Mouse (Mus musculus) forebrain, embryonic 11.5 days (tissue): ENCODE results near the gene Ano8. TPM values are rescaled to one million over a fixed set of nuclear protein-coding genes. Genes with fewer than 3 reads are reported as not detected.

Source experiments
- ATAC-seq: fragments of 200-750 bp; cut with Nextera tagmentation; replicated peaks from 2 replicates; pipeline ENCODE4 v1.8.0; 2017; ENCODE audit warnings: moderate TSS enrichment; ENCODE audit not compliant: low FRiP score
- DNase-seq: peaks from one replicate; pipeline ENCODE4 v3.0.0-alpha.2; 2017; ENCODE audit warnings: low spot score
- H3K27ac ChIP-seq: fragments of 300-500 bp; sonication (generic); 2 replicates; pipeline ENCODE4 v1.5.1; 2014; ENCODE audit warnings: low read depth, low read length
- H3K27me3 ChIP-seq: fragments of 300-500 bp; sonication (generic); 2 replicates; pipeline ENCODE4 v1.6.1; 2014; ENCODE audit warnings: mild to moderate bottlenecking, low read length, mixed read lengths; ENCODE audit not compliant: control insufficient read depth, insufficient read depth
- H3K36me3 ChIP-seq: fragments of 300-500 bp; sonication (generic); 2 replicates; pipeline ENCODE4 v1.6.1; 2014; ENCODE audit warnings: mild to moderate bottlenecking, low read length, moderate library complexity, mixed read lengths; ENCODE audit not compliant: control insufficient read depth, insufficient read depth
- H3K4me1 ChIP-seq: fragments of 300-500 bp; sonication (generic); replicated peaks from 2 replicates; pipeline ENCODE4 v1.6.1; 2014; ENCODE audit warnings: low read length, mixed read lengths; ENCODE audit not compliant: control insufficient read depth, insufficient read depth
- H3K4me2 ChIP-seq: fragments of 300-500 bp; sonication (generic); 2 replicates; pipeline ENCODE4 v1.6.1; 2014; ENCODE audit warnings: low read depth, mild to moderate bottlenecking, low read length, moderate library complexity, mixed read lengths; ENCODE audit not compliant: severe bottlenecking
- H3K4me3 ChIP-seq: fragments of 300-500 bp; sonication (generic); 2 replicates; pipeline ENCODE4 v1.5.1; 2014; ENCODE audit warnings: low read depth, low read length
- H3K9ac ChIP-seq: fragments of 300-500 bp; sonication (generic); 2 replicates; pipeline ENCODE4 v1.6.1; 2014; ENCODE audit warnings: low read length
- H3K9me3 ChIP-seq: fragments of 300-500 bp; sonication (generic); 2 replicates; pipeline ENCODE4 v1.6.1; 2016; ENCODE audit warnings: low read length, mixed read lengths; ENCODE audit not compliant: control insufficient read depth
- WGBS: fragments of 180-500 bp; shearing (Covaris S2); extraction: QIAGEN DNeasy Blood & Tissue Kit; methylation state at CpG from one replicate; pipeline ENCODE4 v1.1.7; 2014; 5-methylcytosine and 5-hydroxymethylcytosine counted together
- polyA plus RNA-seq: library from polyadenylated mRNA; unstranded; fragments of >200 nt; fragmentation: Nextera tagmentation; extraction: Ambion mirVana; gene quantifications from 2 replicates; pipeline ENCODE4 v1.2.1, GENCODE M21; 2014

Ano8 gene
- polyA plus RNA-seq, 1 experiment from 2014 or later = 5.7 TPM

- Histone ChIP-seq H3K4me1 (peaks cover 4% of the 10 kb centered on the region), H3K9ac (peak overlapping the region; percentile 70), H3K27ac (peak overlapping the region; percentile 64), H3K4me2 (peak overlapping the region; percentile 86), H3K9me3 (no peaks in the 10 kb centered on the region), H3K36me3 (no peaks in the 10 kb centered on the region; the same call in none of the 2 replicates), H3K27me3 (no peaks in the 10 kb centered on the region), H3K4me3 (peak overlapping the region; percentile 51)
- WGBS = under 1% methylated on average over 117 of the region's 121 CpGs
- DNase-seq (peak; percentile 88), ATAC-seq (peak; percentile 70)
Observed at GRCm38 (mm10) chr8:71476099-71476940, 9.4 kb downstream of the Ano8 start.

- H3K27me3 ChIP-seq = no peaks in the 10 kb centered on the region
- H3K9me3 ChIP-seq = no peaks in the 10 kb centered on the region
- ATAC-seq (peak; percentile 19), DNase-seq (no peak)
- H3K27ac ChIP-seq = peak overlapping the region; percentile 64; the same call in 1 of the 2 replicates
- H3K36me3 ChIP-seq = no peaks in the 10 kb centered on the region; the same call in none of the 2 replicates
- peak overlapping the region; percentile 70 for H3K9ac ChIP-seq
- H3K4me2 ChIP-seq = peak overlapping the region; percentile 86
- WGBS = 32% methylated on average over 4 of the region's 4 CpGs
- peak overlapping the region; percentile 51 for H3K4me3 ChIP-seq
- H3K4me1 ChIP-seq = peaks cover 4% of the 10 kb centered on the region
Observed at GRCm38 (mm10) chr8:71475702-71476075, 10.1 kb downstream of the Ano8 start.

GRCm38 (mm10) chr8:71474785-71475701 is 10.7 kb downstream of the Ano8 start:
- no peak overlapping the region for H3K4me2 ChIP-seq
- H3K4me1 ChIP-seq = peaks cover 7% of the 10 kb centered on the region
- H3K36me3 ChIP-seq = no peaks in the 10 kb centered on the region; the same call in none of the 2 replicates
- no peak overlapping the region for H3K4me3 ChIP-seq
- DNase-seq (no peak), ATAC-seq (no peak)
- H3K9ac ChIP-seq = no peak overlapping the region; the same call in 1 of the 2 replicates
- WGBS = 90% methylated on average over 25 of the region's 25 CpGs
- no peaks in the 10 kb centered on the region for H3K27me3 ChIP-seq
- no peak overlapping the region for H3K27ac ChIP-seq
- no peaks in the 10 kb centered on the region for H3K9me3 ChIP-seq

- Histone ChIP-seq H3K4me3 (no peak overlapping the region), H3K9ac (no peak overlapping the region), H3K27me3 (no peaks in the 10 kb centered on the region), H3K4me2 (no peak overlapping the region), H3K9me3 (no peaks in the 10 kb centered on the region), H3K27ac (no peak overlapping the region), H3K4me1 (peaks cover 11% of the 10 kb centered on the region), H3K36me3 (no peaks in the 10 kb centered on the region; the same call in 1 of the 2 replicates)
- DNase-seq = no peak
- 96% methylated on average over 18 of the region's 18 CpGs for WGBS
- no peak for ATAC-seq
Observed at GRCm38 (mm10) chr8:71474344-71474743, 11.4 kb downstream of the Ano8 start.

GRCm38 (mm10) chr8:71472601-71473386 is 13.0 kb downstream of the Ano8 start:
- Histone ChIP-seq H3K9me3 (no peaks in the 10 kb centered on the region), H3K4me3 (no peak overlapping the region), H3K36me3 (no peaks in the 10 kb centered on the region; the same call in 1 of the 2 replicates), H3K4me2 (no peak overlapping the region), H3K27me3 (no peaks in the 10 kb centered on the region), H3K27ac (no peak overlapping the region), H3K4me1 (peaks cover 11% of the 10 kb centered on the region), H3K9ac (no peak overlapping the region)
- ATAC-seq (no peak), DNase-seq (no peak)
- 91% methylated on average over 8 of the region's 8 CpGs for WGBS

GRCm38 (mm10) chr8:71471861-71472260 is 13.9 kb downstream of the Ano8 start:
- no peaks in the 10 kb centered on the region for H3K27me3 ChIP-seq

GRCm38 (mm10) chr8:71470913-71471255 is 14.9 kb downstream of the Ano8 start:
- WGBS = 72% methylated on average over 5 of the region's 5 CpGs
- Histone ChIP-seq H3K4me3 (no peak overlapping the region), H3K4me2 (no peak overlapping the region), H3K9me3 (no peaks in the 10 kb centered on the region), H3K27ac (no peak overlapping the region), H3K9ac (no peak overlapping the region), H3K36me3 (no peaks in the 10 kb centered on the region; the same call in 1 of the 2 replicates), H3K4me1 (peaks cover 10% of the 10 kb centered on the region), H3K27me3 (no peaks in the 10 kb centered on the region)
- no peak for DNase-seq
- no peak for ATAC-seq

More at GRCm38 (mm10) chr8:71471861-71472260, 13.9 kb downstream of the Ano8 start:
- H3K9me3 ChIP-seq = no peaks in the 10 kb centered on the region
- 94% methylated on average over 17 of the region's 17 CpGs for WGBS
- no peak overlapping the region for H3K4me3 ChIP-seq
- H3K4me1 ChIP-seq = peaks cover 11% of the 10 kb centered on the region
- no peaks in the 10 kb centered on the region; the same call in 1 of the 2 replicates for H3K36me3 ChIP-seq
- DNase-seq (no peak), ATAC-seq (no peak)
- no peak overlapping the region for H3K27ac ChIP-seq
- no peak overlapping the region for H3K4me2 ChIP-seq
- H3K9ac ChIP-seq = no peak overlapping the region
